Mouse (Mus musculus): Measurements from ENCODE around the gene Gm20388.

DNA sequence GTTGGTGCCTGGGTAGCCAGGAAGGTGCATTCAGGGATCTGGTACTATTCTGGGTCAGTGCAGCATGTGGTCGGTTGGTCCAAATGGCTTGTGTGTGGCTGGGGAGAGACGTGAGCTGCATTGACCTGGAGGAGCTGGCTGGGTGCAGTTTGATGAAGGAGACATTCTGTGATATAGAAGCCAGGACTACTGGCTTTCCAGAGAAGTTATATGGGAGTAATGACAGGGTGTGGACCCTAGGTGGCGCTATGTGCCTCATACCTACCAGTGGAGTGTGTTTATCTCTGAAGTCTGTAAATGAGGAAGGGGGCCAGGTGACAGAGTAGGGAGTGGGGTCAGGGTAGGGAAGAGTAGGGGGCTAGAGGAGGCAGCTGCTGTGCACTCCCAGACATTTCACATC lies 1839.9 kb downstream of the Gm20388 start:
- TF ChIP-seq POLR2A (IDR thresholded peaks at IDR 0.05; ENCODE audit: extremely low read depth, insufficient read depth, low read length): no peak
- peak; percentile 38 for TF ChIP-seq CTCF (IDR thresholded peaks at IDR 0.05; ENCODE audit: extremely low read depth, insufficient read depth, low read length)

All from cortical plate, adult 2 months (tissue).